Mouse (Mus musculus): ENCODE measurements at regions not wholly inside any gene's neighbourhood (a gene's known extent, or its start where the extent isn't known, plus 50 kb on each side); places are given as distances from the start of the nearest gene placed in this dataset.

DNA sequence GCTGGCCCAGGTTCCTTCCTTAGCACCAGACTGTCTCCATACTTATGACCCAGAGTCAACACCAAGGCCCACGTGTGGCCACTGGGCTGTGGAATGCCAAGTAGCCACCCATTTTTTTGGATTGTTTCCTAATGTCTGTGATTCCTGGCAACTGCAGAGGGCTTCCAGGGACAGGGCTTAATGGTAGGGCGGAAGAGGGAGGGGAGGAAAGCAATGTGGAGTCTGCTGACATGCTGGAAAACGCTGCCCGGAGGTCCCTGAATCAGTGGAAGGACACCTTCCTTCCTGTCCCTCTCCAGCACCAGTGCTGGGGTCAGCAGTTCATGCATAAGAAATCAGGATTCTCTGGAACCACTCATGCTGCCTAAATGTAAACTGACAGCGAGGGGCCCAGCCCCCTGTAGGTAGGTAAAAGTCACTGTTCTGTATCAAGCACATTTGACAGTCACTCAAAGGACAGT is 90.8 kb downstream of the Iyd start:
- DNase-seq (ENCODE audit: low spot score) = no peak

GRCm38 (mm10) chr10:3633871-3634496 is 93.9 kb downstream of the Iyd start:
- DNase-seq (ENCODE audit: low spot score) = peak; percentile 23

DNA sequence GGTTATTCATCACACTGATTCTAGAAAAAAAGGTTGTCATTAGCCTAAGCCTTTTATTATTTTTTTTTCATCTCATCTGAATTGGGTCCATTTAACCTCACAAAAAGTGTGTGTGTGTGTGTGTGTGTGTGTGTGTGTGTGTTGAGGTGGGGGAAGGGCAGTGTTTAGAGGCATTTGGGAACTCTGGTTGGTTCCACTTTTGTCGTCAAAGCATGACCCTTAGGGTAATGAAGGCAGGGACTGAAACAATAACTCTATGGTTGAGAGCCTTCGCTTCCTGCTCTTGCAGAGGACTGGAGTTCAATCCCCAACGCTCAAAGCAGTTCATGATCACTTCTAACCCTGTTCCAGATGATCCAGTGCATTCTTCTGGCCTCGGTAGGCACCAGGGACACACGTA is 96.1 kb upstream of the Plekhg1 start:
- no peak for DNase-seq (ENCODE audit: low spot score)

GRCm38 (mm10) chr10:3645030-3645429 is 95.1 kb upstream of the Plekhg1 start:
- no peak for DNase-seq (ENCODE audit: low spot score)

- no peak for DNase-seq (ENCODE audit: low spot score)
Measured at GRCm38 (mm10) chr10:3646151-3646910, 93.8 kb upstream of the Plekhg1 start.

DNA sequence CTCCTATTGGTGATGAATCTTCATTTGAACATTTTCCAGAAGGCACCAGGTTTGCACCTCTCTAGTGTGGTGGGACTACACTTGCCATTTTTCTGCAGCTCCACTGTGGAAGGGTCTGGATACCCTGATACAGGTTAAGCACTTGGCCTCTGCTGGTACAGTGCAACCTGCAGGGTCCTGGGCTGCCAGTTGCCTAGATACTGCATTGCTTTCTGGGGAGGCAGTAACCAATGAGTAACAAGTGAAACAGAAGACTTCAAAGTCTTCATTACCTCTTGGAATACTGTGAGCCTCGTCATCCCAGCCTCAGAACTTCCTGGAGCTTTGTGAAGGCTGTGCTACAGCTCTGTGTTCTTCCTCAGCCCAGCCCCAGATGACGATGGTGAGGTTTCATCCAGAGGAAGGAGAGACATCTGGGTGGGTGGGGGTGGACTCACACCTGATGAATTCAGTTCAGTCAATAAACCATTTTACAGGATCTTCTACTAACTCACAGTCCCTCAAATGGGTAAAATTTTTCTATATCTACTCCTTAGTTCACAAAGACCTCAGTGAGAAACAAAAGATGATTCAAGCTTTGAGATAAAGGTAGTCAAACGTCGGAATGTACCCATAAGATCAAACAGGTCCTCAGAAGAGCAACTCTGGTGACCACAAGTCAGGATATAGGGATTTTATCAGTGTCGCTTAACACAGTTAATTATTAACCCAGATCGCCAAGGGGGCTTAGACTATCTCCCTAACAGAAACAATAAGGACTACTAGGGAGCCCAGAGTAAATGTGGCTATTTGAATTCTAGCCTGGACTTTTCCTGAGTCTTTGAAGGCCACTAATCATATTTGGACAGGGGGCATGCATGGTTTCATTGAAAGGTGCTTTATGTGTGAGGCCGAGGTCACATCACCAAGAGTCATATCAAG is 92.1 kb upstream of the Plekhg1 start:
- DNase-seq (ENCODE audit: low spot score) = no peak

DNA sequence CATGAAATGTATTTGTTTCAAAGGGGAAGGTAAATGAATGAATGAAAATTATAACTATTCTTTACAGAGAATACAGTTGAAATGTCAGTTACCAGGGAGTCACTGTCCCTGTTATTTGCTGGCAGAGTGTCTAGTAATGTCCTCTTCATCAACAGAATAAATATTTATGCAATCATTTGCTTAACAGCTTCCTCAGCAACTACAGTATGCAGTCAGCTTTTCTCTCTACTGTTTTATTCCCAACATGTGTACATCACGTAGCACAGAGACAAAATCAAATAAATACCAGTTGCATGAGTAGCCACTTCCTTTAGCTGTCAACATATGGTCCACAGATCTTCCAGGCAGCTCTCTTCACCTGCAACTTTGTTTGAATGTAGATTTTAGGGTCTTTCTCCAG is 90.2 kb upstream of the Plekhg1 start:
- no peak for DNase-seq (ENCODE audit: low spot score)

- no peak for DNase-seq (ENCODE audit: low spot score)
Measured at GRCm38 (mm10) chr10:3650561-3650960, 89.6 kb upstream of the Plekhg1 start.

DNA sequence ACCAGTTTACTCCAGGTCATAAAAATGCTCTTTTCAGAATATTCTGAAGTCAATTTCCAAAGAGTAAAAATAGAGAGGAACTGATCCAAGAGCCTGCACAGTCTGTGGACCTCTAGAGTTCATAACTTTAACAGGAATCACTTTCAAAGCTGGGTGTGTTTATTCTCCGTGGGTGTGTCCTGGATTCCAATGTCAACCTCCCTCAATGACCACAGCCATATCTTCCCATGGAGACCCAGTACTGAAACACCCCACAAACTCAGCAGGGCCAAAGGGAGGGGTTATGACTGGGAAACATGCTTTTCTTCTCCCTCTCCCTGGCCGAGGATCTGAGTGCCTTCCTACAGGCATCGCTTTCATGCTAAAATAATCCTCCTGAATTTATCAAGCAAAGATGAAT is 87.6 kb upstream of the Plekhg1 start:
- no peak for DNase-seq (ENCODE audit: low spot score)

- no peak for DNase-seq (ENCODE audit: low spot score)
Measured at GRCm38 (mm10) chr10:3656081-3656480, 84.1 kb upstream of the Plekhg1 start.

- DNase-seq (ENCODE audit: low spot score) = no peak
Measured at GRCm38 (mm10) chr10:3662156-3662555, 78.0 kb upstream of the Plekhg1 start.

GRCm38 (mm10) chr10:3662571-3662970 is 77.6 kb upstream of the Plekhg1 start:
- DNase-seq (ENCODE audit: low spot score) = no peak

- no peak for DNase-seq (ENCODE audit: low spot score)
Measured at GRCm38 (mm10) chr10:3663296-3663695, 76.9 kb upstream of the Plekhg1 start.

- DNase-seq (ENCODE audit: low spot score) = no peak
Measured at GRCm38 (mm10) chr10:3684481-3684880, 55.7 kb upstream of the Plekhg1 start.

All from ovary, postnatal 14 days (tissue).